Comparison of ENCODE assay signal across 8 mouse cellular contexts in the genomic region with DNA sequence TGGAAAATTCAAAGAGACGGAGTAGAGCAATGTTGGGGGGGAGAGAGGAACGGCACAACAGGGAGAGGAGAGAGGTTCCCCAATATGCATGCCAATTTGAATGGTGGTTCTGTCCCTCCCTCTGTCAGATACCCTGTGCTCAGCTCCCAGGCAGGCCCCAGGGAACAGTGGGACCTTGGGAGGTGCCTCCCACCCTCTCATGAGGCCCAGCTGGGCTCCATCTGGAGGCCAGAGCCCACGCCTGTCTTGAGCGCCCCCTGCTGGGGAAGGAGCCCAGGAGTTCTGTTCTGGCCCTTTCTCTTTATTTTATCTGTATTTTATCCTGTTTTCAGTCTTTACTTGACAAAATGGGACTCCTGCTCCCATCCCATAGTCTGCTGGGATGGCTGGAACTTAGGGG. TPM values are rescaled to one million over a fixed set of nuclear protein-coding genes. Genes with fewer than 3 reads are reported as not detected.
A peak's percentile ranks its signal among the peaks of the same experiment; 100 is the strongest.
DNase-seq lines count a peak whose midpoint lies in the region; ATAC-seq lines count a peak whose summit lies in the region.
"Had no signal": no experiment of that assay in that cellular context is flagged by ENCODE, and none has a peak within 500 bp of the region (broad histone marks: within the 10 kb centered on the region; RNA-seq: fewer than 3 reads in every experiment).

No protein-coding gene starts in this region.

- no peak overlapping the region for H3K4me3 ChIP-seq in lung, embryonic 16.5 days (ENCODE audit: low read length)
- no peak overlapping the region for H3K4me3 ChIP-seq in stomach, embryonic 14.5 days (ENCODE audit: low read depth, low read length)
- H3K4me3 ChIP-seq: heart, embryonic 13.5 days had no signal

- no peak overlapping the region for H3K4me2 ChIP-seq in lung, embryonic 16.5 days (ENCODE audit: low read depth, low read length)
- H3K4me2 ChIP-seq in stomach, embryonic 14.5 days (replicated peaks; ENCODE audit: low read depth, low read length), result no peak overlapping the region
- H3K4me2 ChIP-seq: heart, embryonic 13.5 days had no signal

- no peaks in the 10 kb centered on the region for H3K27me3 ChIP-seq in lung, embryonic 16.5 days (ENCODE audit: control insufficient read depth, insufficient read depth, low read depth, low read length)
- H3K27me3 ChIP-seq in stomach, embryonic 14.5 days (ENCODE audit: control insufficient read depth, insufficient read depth, low read length), result no peaks in the 10 kb centered on the region

- peak; percentile 68; the same call in 1 of the 2 replicates for ATAC-seq in lung, embryonic 16.5 days (ENCODE audit: low read depth)
- peak; percentile 42; the same call in 1 of the 2 replicates for ATAC-seq in stomach, embryonic 14.5 days (ENCODE audit: insufficient number of reproducible peaks, insufficient read depth, low FRiP score, low read depth)

- H3K9me3 ChIP-seq in lung, embryonic 16.5 days (ENCODE audit: control insufficient read depth, low read length), result no peaks in the 10 kb centered on the region
- no peaks in the 10 kb centered on the region for H3K9me3 ChIP-seq in stomach, embryonic 14.5 days (ENCODE audit: control insufficient read depth, low read depth, low read length)
- H3K9me3 ChIP-seq: heart, embryonic 13.5 days had no signal

- H3K4me1 ChIP-seq in lung, embryonic 16.5 days (replicated peaks; ENCODE audit: control insufficient read depth, insufficient read depth, low read length), result no peaks in the 10 kb centered on the region
- H3K4me1 ChIP-seq in stomach, embryonic 14.5 days (ENCODE audit: control insufficient read depth, insufficient read depth, low read length), result peaks cover 3% of the 10 kb centered on the region
- H3K4me1 ChIP-seq: heart, embryonic 13.5 days had no signal

- no peaks in the 10 kb centered on the region for H3K36me3 ChIP-seq in lung, embryonic 16.5 days (ENCODE audit: control insufficient read depth, insufficient read depth, low read length)
- H3K36me3 ChIP-seq in stomach, embryonic 14.5 days (ENCODE audit: control insufficient read depth, insufficient read depth, low read length), result no peaks in the 10 kb centered on the region
- H3K36me3 ChIP-seq: heart, embryonic 13.5 days had no signal

- no peak overlapping the region for H3K27ac ChIP-seq in lung, embryonic 16.5 days (ENCODE audit: low read length)
- H3K27ac ChIP-seq in stomach, embryonic 14.5 days (ENCODE audit: low read length), result no peak overlapping the region
- H3K27ac ChIP-seq: heart, embryonic 13.5 days had no signal

- intact Hi-C loops in left cerebral cortex, postnatal 4 days (cut with DNase I), result no loop called here

- peak; percentile 51 for DNase-seq in left cerebral cortex, postnatal 4 days
- no peak for DNase-seq in left cerebral cortex, adult 8-10 months (ENCODE audit: low spot score in 2 of 2)
- DNase-seq in MEL-GATA-1-ER (ENCODE audit: extremely low read depth, low read depth), result peak; percentile 32
- DNase-seq in cerebellum, postnatal 25 days, result peak; percentile 52 to 74
- peak; percentile 50 for DNase-seq in kidney, adult 9 months

- H3K9ac ChIP-seq in lung, embryonic 16.5 days (ENCODE audit: low read length), result no peak overlapping the region
- no peak overlapping the region for H3K9ac ChIP-seq in stomach, embryonic 14.5 days (replicated peaks; ENCODE audit: low read depth, low read length)
- H3K9ac ChIP-seq: heart, embryonic 13.5 days had no signal

- WGBS in lung, embryonic 16.5 days, result 30% methylated on average over 4 of the region's 4 CpGs
- 37% methylated on average over 4 of the region's 4 CpGs for WGBS in stomach, embryonic 14.5 days

RNA-seq across cellular contexts. Expression of a gene that starts 27.5 kb away (rescaled TPM):
- not detected for total RNA-seq in left cerebral cortex, postnatal 4 days (2021)
- not detected for total RNA-seq in left cerebral cortex, adult 8-10 months (2022)
- polyA plus RNA-seq in lung, embryonic 16.5 days (2015; fragmentation: Nextera tagmentation; extraction: Ambion mirVana), result 0.52 and 1.1 TPM in 2 replicates
- polyA plus RNA-seq in stomach, embryonic 14.5 days (2014; fragmentation: Nextera tagmentation; extraction: Ambion mirVana), result 0.53 and 1.9 TPM in 2 replicates

RNA-seq across cellular contexts. Expression of a gene that starts 28.9 kb away (rescaled TPM):
- 10 to 100 TPM; 47.2 to 52.4 TPM for total RNA-seq in left cerebral cortex, postnatal 4 days (2021)
- total RNA-seq in left cerebral cortex, adult 8-10 months (2022), result 10 to 100 TPM; 20.7 to 25.9 (median 23.1) TPM
- polyA plus RNA-seq in lung, embryonic 16.5 days (2015; fragmentation: Nextera tagmentation; extraction: Ambion mirVana), result 43.6 and 46.2 TPM in 2 replicates
- 41.5 and 41.6 TPM in 2 replicates for polyA plus RNA-seq in stomach, embryonic 14.5 days (2014; fragmentation: Nextera tagmentation; extraction: Ambion mirVana)

RNA-seq across cellular contexts. Expression of a gene that starts 47.2 kb away (rescaled TPM):
- 10 to 100 TPM; 41.9 to 52.7 TPM for total RNA-seq in left cerebral cortex, postnatal 4 days (2021)
- total RNA-seq in left cerebral cortex, adult 8-10 months (2022), result 10 to 100 TPM; 41.9 to 51.1 (median 44.6) TPM
- polyA plus RNA-seq in lung, embryonic 16.5 days (2015; fragmentation: Nextera tagmentation; extraction: Ambion mirVana), result 107 and 127 TPM in 2 replicates
- 178 and 189 TPM in 2 replicates for polyA plus RNA-seq in stomach, embryonic 14.5 days (2014; fragmentation: Nextera tagmentation; extraction: Ambion mirVana)

Comparison
In these comparisons a context has a peak if more than half of its experiments do, and no peak if none do; other contexts are left out.
1. DNase-seq: peak in left cerebral cortex, postnatal 4 days (single experiment), MEL-GATA-1-ER (single experiment), cerebellum, postnatal 25 days (2 of 2) and kidney, adult 9 months (single experiment); none in left cerebral cortex, adult 8-10 months (0 of 2).